Mouse (Mus musculus): ENCODE data around the gene Zdhhc23.

DNA sequence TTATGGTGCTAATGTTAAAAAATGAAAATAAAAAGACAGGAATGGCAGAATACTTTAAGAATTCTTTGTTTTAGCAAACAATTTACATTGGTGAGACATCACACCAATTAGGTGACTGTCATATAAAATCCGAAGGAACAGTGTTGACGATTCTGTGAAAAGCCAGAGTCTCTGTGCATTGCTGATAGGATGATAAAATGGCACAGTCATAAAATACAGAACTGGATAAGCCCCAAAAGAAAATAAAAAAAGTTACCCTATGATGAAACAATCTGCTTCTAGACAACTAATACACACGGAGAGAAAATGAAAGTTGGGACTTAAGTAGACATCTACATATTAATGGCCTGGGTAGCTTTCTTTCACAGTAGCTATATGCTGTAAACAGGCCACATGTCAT lies 15.0 kb upstream of the Zdhhc23 start:
- TF ChIP-seq CTCF (IDR thresholded peaks at IDR 0.05; ENCODE audit: borderline replicate concordance, extremely low read depth, insufficient read depth, insufficient read length) (no peak), POLR2A (IDR thresholded peaks at IDR 0.05; ENCODE audit: borderline replicate concordance, extremely low read depth, insufficient read depth, insufficient read length, poor library complexity, severe bottlenecking) (no peak)

Data from brain, embryonic 14.5 days (tissue).